Mouse (Mus musculus): Measurements from ENCODE around the gene Man1a. TPM values are rescaled to one million over a fixed set of nuclear protein-coding genes. Genes with fewer than 3 reads are reported as not detected.

Gene Man1a
- polyA plus RNA-seq, 1 experiment from 2014 or later: 1.2 TPM

DNA sequence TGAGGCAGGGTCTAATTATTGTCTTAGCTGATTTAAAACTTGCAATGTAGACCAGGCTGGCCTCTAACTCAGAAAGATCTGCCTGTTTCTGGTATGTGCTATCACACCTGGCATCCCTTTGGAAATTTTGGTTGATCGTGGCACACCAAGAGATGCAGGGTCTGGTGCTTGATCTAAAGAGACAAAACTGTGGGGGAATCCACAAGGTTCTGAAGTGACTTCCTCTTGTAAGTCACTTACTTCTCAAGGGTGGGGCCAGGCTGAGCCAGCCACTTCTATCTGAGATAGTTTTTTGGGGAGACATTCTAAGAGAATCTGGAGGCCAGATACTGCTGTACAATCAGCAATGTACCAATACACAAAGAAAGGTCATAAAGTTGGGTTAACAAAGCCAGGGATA lies 40.8 kb downstream of the Man1a start:
- H3K36me3 ChIP-seq (ENCODE audit: poor library complexity, severe bottlenecking): no peaks in the 10 kb centered on the region
- no peak overlapping the region for H3K9ac ChIP-seq
- no peaks in the 10 kb centered on the region for H3K9me3 ChIP-seq (replicated peaks)
- no peaks in the 10 kb centered on the region for H3K27me3 ChIP-seq
- no peak overlapping the region for H3K4me2 ChIP-seq
- no peaks in the 10 kb centered on the region for H3K4me1 ChIP-seq
- 94% methylated on average over 1 of the region's 1 CpGs for WGBS
- no peak for ATAC-seq
- no peak overlapping the region for H3K27ac ChIP-seq
- no peak overlapping the region for H3K4me3 ChIP-seq

DNA sequence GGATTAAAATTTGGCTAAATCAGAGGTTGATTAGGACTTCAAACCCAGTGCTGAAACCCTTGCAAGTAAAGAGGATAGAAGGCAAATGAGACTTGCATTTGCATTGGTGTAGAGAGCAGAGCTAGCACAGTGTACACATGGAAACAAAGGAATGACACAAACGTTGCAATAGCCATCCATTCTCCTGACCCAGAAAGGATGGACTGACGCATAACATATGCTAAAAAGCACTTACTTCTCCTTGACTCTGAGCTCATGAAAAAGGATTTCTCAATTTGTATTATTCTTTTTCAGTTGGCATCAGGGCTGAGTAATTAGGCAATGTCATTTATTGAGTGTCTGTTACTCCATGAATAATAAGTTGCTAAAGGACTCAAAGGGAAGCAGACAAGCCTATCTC lies 41.6 kb downstream of the Man1a start:
- Histone ChIP-seq H3K4me3 (no peak overlapping the region), H3K27me3 (no peaks in the 10 kb centered on the region), H3K4me2 (no peak overlapping the region), H3K27ac (no peak overlapping the region), H3K9ac (no peak overlapping the region), H3K36me3 (ENCODE audit: poor library complexity, severe bottlenecking) (no peaks in the 10 kb centered on the region), H3K9me3 (replicated peaks) (no peaks in the 10 kb centered on the region), H3K4me1 (no peaks in the 10 kb centered on the region)
- 64% methylated on average over 2 of the region's 2 CpGs for WGBS
- no peak for ATAC-seq

DNA sequence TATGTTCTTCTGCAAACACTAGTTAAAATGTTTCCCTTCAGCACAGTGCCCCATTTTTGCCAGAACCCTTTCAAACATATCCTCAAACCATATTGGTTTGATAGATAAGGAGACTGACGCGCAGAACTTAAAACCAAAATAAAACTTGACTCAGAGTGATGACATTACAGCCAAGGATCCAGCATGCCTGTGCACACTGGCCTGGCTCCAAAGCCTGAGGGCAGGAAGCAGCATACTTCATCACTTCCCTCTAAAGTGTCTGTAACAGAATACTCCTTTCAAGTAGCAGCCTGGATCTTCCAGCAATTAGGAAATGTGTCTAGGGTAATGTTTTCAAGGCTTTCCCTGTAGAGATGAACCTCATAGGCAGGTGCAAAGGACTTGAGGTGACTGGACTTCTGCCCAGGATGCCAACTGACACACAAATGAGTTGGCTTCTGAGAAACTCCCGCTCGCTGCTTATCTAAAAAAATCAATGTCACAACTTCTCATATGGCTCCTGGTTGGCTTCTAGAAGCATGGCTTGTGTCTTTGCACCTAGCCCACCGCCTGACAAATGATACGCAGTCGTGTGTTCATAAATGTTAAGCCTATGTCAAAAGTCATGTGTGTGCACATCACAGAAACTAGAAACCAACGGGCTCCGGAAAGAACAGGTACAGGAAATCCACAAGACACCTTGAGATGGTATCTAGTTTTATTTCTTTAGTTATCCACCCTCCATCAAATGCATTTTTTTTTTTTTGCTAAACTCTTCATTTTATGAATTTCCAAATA lies 43.9 kb downstream of the Man1a start:
- no peak overlapping the region for H3K4me3 ChIP-seq
- H3K9me3 ChIP-seq (replicated peaks): no peaks in the 10 kb centered on the region

DNA sequence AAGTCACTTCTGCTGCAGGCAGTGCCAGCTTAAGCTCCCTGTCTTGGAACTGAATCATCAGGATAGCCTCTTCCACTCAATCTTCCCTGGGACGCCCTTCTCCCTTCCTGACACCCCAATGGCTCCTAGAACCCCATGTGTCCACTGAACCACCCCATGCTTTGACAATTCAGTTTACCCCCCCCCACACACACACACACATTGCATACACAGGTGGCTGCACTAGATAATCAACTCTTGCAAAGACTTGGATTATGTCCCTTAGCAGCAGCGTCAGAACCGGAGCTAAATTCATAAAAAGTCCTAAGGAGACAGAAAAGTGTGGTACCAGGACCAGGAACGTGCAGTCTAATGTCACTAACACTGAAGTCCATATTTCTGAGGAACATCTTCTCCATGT lies 47.5 kb downstream of the Man1a start:
- H3K36me3 ChIP-seq (ENCODE audit: poor library complexity, severe bottlenecking): no peaks in the 10 kb centered on the region
- no peak overlapping the region for H3K9ac ChIP-seq
- WGBS: 90% methylated on average over 4 of the region's 4 CpGs
- no peak overlapping the region for H3K4me2 ChIP-seq
- no peak overlapping the region for H3K4me3 ChIP-seq
- no peaks in the 10 kb centered on the region for H3K9me3 ChIP-seq (replicated peaks)
- H3K4me1 ChIP-seq: no peaks in the 10 kb centered on the region
- no peak overlapping the region for H3K27ac ChIP-seq
- no peaks in the 10 kb centered on the region for H3K27me3 ChIP-seq
- ATAC-seq: no peak

More for the DNA sequence above, 43.9 kb downstream of the Man1a start:
- 94% methylated on average over 9 of the region's 9 CpGs for WGBS
- H3K9ac ChIP-seq: no peak overlapping the region
- H3K4me2 ChIP-seq: no peak overlapping the region
- H3K27ac ChIP-seq: no peak overlapping the region
- ATAC-seq: no peak
- H3K4me1 ChIP-seq: no peaks in the 10 kb centered on the region
- H3K36me3 ChIP-seq (ENCODE audit: poor library complexity, severe bottlenecking): no peaks in the 10 kb centered on the region
- no peaks in the 10 kb centered on the region for H3K27me3 ChIP-seq

DNA sequence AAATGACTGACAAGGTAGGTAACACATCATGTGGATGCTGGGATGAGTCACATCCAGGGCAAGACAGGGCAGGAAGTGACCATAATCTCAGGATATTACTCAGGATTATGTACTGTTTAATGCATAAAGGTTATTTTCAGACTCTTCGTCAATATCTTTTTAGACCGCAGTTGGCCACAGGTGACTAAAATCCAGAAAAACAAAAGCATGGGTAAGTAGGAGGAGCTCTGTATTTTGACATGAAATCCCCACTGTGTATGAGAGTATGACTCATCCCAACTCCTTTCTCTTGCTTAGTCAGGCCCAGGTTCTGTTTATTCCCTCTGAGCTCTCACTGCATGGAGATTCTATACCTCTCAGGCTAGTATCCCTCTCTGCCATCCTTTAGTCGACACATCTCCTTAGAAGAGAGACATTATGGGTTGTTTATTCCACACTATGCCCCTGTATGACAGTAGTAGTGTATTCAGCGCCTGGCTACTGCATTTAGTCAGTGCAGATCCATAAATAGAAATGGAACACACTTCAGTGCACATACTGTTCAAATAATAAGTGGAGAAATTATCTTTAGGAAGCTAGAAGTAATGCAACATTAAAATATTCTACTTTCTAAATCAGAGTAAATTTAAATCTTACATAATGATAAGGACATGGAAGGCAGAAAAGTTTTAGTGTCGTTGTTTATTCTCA lies 49.5 kb downstream of the Man1a start:
- H3K9me3 ChIP-seq (replicated peaks): no peaks in the 10 kb centered on the region
- H3K4me3 ChIP-seq: no peak overlapping the region
- no peak overlapping the region for H3K9ac ChIP-seq
- no peaks in the 10 kb centered on the region for H3K27me3 ChIP-seq
- no peak for ATAC-seq
- H3K4me1 ChIP-seq: no peaks in the 10 kb centered on the region
- 88% methylated on average over 5 of the region's 5 CpGs for WGBS
- H3K27ac ChIP-seq: no peak overlapping the region
- H3K4me2 ChIP-seq: no peak overlapping the region
- no peaks in the 10 kb centered on the region for H3K36me3 ChIP-seq (ENCODE audit: poor library complexity, severe bottlenecking)

DNA sequence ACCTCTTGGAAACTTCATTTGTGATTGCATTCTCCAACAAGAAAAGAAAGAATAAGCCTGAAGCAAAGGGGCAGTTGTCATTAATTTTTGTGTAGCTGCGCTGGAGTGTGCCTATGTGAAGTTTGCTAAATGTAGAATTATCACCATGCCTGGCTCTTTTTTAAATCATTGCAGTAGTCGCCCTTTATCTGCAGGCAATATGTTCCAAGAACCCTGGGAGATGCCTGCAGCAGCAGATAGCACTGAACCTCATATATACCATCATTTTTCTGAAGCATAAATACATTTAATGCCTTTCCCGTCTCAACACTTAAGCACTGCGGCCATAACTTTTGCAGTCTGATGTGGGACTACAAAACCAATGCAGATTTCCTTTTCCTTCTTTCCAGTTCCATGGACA lies 50.3 kb downstream of the Man1a start:
- H3K27ac ChIP-seq: no peak overlapping the region
- no peak overlapping the region for H3K4me2 ChIP-seq
- 86% methylated on average over 4 of the region's 4 CpGs for WGBS
- ATAC-seq: no peak
- no peaks in the 10 kb centered on the region for H3K27me3 ChIP-seq
- no peaks in the 10 kb centered on the region for H3K4me1 ChIP-seq
- no peak overlapping the region for H3K9ac ChIP-seq
- H3K4me3 ChIP-seq: no peak overlapping the region
- H3K36me3 ChIP-seq (ENCODE audit: poor library complexity, severe bottlenecking): no peaks in the 10 kb centered on the region
- H3K9me3 ChIP-seq (replicated peaks): no peaks in the 10 kb centered on the region

DNA sequence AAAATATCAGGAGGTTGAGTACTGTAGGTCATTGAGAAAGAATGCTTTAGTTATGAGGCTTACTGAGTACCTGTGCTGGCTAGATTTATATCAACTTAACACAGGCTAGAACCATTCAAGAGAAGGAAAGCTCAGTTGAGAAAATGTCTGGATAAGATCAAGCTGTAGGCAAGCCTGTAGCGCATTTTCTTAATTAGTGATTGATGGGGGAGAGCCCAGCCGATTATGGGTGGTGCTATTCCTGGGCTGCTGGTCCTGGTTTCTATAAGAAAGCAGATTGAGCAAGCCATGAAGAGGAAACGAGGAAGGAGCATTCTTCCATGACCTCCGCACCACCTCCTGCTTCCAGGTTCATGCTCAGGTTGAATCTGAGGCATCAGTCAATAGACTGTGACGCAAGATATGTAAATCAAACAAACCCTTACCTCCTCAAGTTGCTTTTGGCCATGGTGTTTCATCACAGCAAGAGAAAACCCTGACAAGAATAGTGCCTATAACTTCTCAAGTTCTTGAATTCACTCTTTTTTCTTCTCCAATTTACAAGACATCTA lies 58.4 kb downstream of the Man1a start:
- H3K27me3 ChIP-seq: no peaks in the 10 kb centered on the region
- no peak overlapping the region for H3K9ac ChIP-seq
- no peaks in the 10 kb centered on the region for H3K4me1 ChIP-seq
- no peak overlapping the region for H3K4me3 ChIP-seq
- no peak overlapping the region for H3K4me2 ChIP-seq
- H3K27ac ChIP-seq: no peak overlapping the region
- 85% methylated on average over 5 of the region's 5 CpGs for WGBS
- no peaks in the 10 kb centered on the region for H3K36me3 ChIP-seq (ENCODE audit: poor library complexity, severe bottlenecking)
- no peak for ATAC-seq
- no peaks in the 10 kb centered on the region for H3K9me3 ChIP-seq (replicated peaks)

DNA sequence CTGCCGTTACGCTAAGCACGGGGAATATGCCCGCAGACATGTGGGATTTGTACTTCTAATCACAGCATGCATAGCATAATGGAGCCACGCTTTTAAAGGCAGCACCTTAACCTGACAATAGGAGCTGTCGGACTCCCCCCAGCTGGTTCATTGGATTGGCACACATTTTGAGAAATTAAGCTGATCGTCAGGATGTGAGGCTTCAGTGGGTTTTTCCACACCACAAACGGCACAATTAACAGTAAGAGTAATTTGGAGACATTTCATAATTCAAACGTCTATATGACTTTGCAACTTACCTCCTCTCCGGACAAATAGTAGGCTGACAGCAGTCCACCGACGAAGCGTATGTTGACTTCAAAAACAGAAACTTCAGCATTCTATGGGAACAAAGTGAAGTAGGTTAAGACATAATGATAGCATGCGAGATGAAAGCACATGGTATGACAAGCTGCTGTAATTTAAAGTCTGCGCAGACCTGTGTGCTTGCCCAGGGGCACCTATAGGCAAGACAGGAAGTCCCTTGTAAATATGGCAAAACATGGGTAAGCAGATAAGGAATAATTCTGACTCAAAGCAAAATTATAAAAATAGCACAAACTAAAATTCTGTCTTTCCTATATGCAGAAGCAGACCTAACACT lies 62.2 kb downstream of the Man1a start:
- Histone ChIP-seq H3K4me2 (no peak overlapping the region), H3K36me3 (ENCODE audit: poor library complexity, severe bottlenecking) (no peaks in the 10 kb centered on the region), H3K9me3 (replicated peaks) (no peaks in the 10 kb centered on the region), H3K27me3 (no peaks in the 10 kb centered on the region), H3K4me1 (no peaks in the 10 kb centered on the region), H3K27ac (no peak overlapping the region), H3K9ac (no peak overlapping the region), H3K4me3 (no peak overlapping the region)
- ATAC-seq: no peak
- WGBS: 75% methylated on average over 15 of the region's 15 CpGs

DNA sequence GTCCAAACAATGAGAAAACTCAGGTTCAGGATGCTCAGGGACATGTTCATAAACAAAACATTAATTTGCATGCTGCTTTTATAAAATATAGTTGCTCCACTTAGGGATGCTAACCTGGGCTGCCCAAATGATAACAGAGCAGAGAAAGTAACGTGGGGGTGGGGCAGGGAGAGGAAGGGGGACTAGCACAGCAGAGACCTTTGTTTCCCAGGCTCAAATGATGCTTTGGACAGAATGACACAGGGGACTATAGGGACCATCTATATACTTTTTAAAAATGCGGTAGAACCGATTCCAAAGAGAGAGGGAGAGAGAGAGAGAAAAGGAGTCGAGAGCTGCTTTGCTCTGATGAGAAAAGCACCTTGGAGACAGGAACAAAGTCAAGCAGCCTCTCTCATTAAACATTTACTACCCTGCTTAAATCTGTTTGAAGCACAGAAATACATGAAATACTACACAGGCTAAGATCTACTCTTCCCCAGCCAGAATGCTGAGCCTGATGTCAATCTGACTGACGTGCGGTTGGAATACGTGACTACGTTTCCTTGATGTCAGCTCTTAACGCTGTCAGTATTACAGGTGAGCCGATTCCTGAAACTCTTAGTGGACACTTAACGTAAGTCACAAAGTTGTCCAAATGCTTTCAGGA lies 63.1 kb downstream of the Man1a start:
- no peak for ATAC-seq

DNA sequence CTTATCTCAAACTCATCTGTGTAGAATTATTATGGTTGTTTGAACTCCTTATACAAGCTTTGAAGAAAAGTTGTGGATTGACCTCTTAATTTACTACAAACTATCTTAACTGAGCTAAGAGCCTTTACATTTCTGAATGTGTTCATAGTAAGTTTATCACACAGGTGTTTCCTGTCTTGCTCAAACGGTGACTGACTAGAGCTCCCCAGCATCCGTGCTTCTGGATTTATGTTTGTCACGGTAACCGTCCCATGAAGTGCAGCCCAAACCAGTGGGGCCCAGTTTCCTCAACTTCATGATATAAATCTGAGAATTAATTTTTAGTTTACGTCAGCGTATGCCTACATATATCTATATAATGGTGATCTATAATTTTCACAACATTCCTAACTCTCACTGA lies 67.3 kb downstream of the Man1a start:
- Histone ChIP-seq H3K4me1 (no peaks in the 10 kb centered on the region), H3K27ac (no peak overlapping the region), H3K9me3 (replicated peaks) (no peaks in the 10 kb centered on the region), H3K36me3 (ENCODE audit: poor library complexity, severe bottlenecking) (no peaks in the 10 kb centered on the region), H3K9ac (no peak overlapping the region), H3K27me3 (no peaks in the 10 kb centered on the region), H3K4me2 (no peak overlapping the region), H3K4me3 (no peak overlapping the region)
- WGBS: 94% methylated on average over 6 of the region's 6 CpGs
- no peak for ATAC-seq

More for the DNA sequence above, 63.1 kb downstream of the Man1a start:
- H3K4me2 ChIP-seq: no peak overlapping the region
- no peak overlapping the region for H3K9ac ChIP-seq
- H3K4me1 ChIP-seq: no peaks in the 10 kb centered on the region
- H3K36me3 ChIP-seq (ENCODE audit: poor library complexity, severe bottlenecking): no peaks in the 10 kb centered on the region
- H3K9me3 ChIP-seq (replicated peaks): no peaks in the 10 kb centered on the region
- H3K27ac ChIP-seq: no peak overlapping the region
- H3K4me3 ChIP-seq: no peak overlapping the region
- WGBS: 86% methylated on average over 11 of the region's 11 CpGs
- H3K27me3 ChIP-seq: no peaks in the 10 kb centered on the region

DNA sequence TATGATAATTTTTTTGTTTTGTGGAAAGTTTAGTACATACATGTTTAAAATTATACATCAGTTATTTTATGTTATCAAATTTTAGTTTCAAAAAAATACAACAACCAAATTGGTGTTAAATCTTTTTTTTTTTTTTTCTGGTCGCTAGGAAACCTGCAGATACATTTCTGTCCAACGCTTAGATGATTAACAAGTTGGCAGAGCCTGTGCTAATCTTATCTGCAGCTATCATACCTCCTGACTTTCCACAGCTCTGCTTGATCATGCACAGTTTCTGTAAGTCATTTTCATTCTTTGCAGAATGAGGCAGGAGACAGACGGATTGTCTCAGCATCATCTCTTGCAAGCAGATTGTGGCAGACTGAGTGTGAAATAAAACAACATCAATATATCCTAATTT lies 69.5 kb downstream of the Man1a start:
- no peaks in the 10 kb centered on the region for H3K9me3 ChIP-seq (replicated peaks)
- no peak overlapping the region for H3K9ac ChIP-seq
- H3K4me3 ChIP-seq: no peak overlapping the region
- no peaks in the 10 kb centered on the region for H3K4me1 ChIP-seq
- no peak for ATAC-seq
- no peaks in the 10 kb centered on the region for H3K36me3 ChIP-seq (ENCODE audit: poor library complexity, severe bottlenecking)
- H3K27me3 ChIP-seq: no peaks in the 10 kb centered on the region
- H3K27ac ChIP-seq: no peak overlapping the region
- no peak overlapping the region for H3K4me2 ChIP-seq
- WGBS: 88% methylated on average over 3 of the region's 3 CpGs

DNA sequence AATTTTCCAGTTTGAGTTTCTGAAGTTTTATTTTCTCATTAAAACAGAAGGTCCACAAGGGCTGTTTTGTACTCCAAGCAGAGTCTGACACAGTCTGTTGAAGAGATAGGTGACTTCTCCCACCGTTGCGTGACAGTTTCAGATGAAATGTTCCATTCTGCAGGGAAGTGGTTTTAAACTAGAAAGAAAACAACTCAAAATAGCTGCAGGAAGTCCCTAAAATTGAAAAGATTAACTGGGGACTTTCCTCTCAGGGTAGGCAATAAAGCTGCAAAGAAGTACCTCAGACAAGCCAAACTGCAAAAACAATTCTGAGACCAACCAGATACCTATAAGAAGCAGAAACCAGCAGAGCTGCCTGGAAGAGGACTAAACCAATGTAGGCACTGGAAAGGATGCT lies 70.6 kb downstream of the Man1a start:
- Histone ChIP-seq H3K36me3 (ENCODE audit: poor library complexity, severe bottlenecking) (no peaks in the 10 kb centered on the region), H3K27ac (no peak overlapping the region), H3K27me3 (no peaks in the 10 kb centered on the region), H3K9ac (no peak overlapping the region), H3K4me3 (no peak overlapping the region), H3K4me1 (no peaks in the 10 kb centered on the region), H3K4me2 (no peak overlapping the region), H3K9me3 (replicated peaks) (no peaks in the 10 kb centered on the region)
- ATAC-seq: no peak
- 91% methylated on average over 2 of the region's 2 CpGs for WGBS
